Mouse (Mus musculus) limb, embryonic 13.5 days (tissue): Measurements from ENCODE around the gene Hoxb6. TPM values are rescaled to one million over a fixed set of nuclear protein-coding genes. Genes with fewer than 3 reads are reported as not detected.
A peak's percentile ranks its signal among the peaks of the same experiment; 100 is the strongest.

Source experiments
- ATAC-seq: fragments of 200-750 bp; cut with Nextera tagmentation; 2 replicates; pipeline ENCODE4 v1.8.0; 2017; ENCODE audit warnings: low read depth, moderate number of reproducible peaks, moderate TSS enrichment; ENCODE audit not compliant: low FRiP score
- H3K27ac ChIP-seq: fragments of 300-500 bp; sonication (generic); 2 replicates; pipeline ENCODE4 v1.5.1; 2015; ENCODE audit warnings: inconsistent platforms, mild to moderate bottlenecking, moderate library complexity
- H3K27me3 ChIP-seq: fragments of 300-500 bp; sonication (generic); 2 replicates; pipeline ENCODE4 v1.6.1; 2015; ENCODE audit warnings: mild to moderate bottlenecking, inconsistent platforms
- H3K36me3 ChIP-seq: fragments of 300-500 bp; sonication (generic); 2 replicates; pipeline ENCODE4 v1.6.1; 2015; ENCODE audit warnings: inconsistent platforms, mild to moderate bottlenecking, moderate library complexity
- H3K4me1 ChIP-seq: fragments of 300-500 bp; sonication (generic); 2 replicates; pipeline ENCODE4 v1.6.1; 2015; ENCODE audit warnings: inconsistent platforms
- H3K4me2 ChIP-seq: fragments of 300-500 bp; sonication (generic); replicated peaks from 2 replicates; pipeline ENCODE4 v1.6.1; 2015; ENCODE audit warnings: inconsistent platforms, mild to moderate bottlenecking, moderate library complexity
- H3K4me3 ChIP-seq: fragments of 300-500 bp; sonication (generic); 2 replicates; pipeline ENCODE4 v1.5.1; 2015; ENCODE audit warnings: moderate library complexity, mild to moderate bottlenecking, inconsistent platforms
- H3K9ac ChIP-seq: fragments of 300-500 bp; sonication (generic); 2 replicates; pipeline ENCODE4 v1.6.1; 2015; ENCODE audit warnings: mild to moderate bottlenecking, inconsistent platforms
- H3K9me3 ChIP-seq: fragments of 300-500 bp; sonication (generic); 2 replicates; pipeline ENCODE4 v1.6.1; 2016; ENCODE audit warnings: inconsistent platforms
- WGBS: fragments of 180-500 bp; shearing (Covaris S2); methylation state at CpG from one replicate; pipeline ENCODE4 v1.1.7; 2015; 5-methylcytosine and 5-hydroxymethylcytosine counted together
- microRNA counts: library from miRNA; unstranded; fragments of <30 nt; microRNA quantifications from one replicate; lab custom pipeline; 2016
- microRNA-seq: library from miRNA; unstranded; fragments of <30 nt; microRNA quantifications from one replicate; pipeline ENCODE4, GENCODE M21; 2016
- polyA plus RNA-seq: library from polyadenylated mRNA; unstranded; fragments of >200 nt; fragmentation: Nextera tagmentation; extraction: Ambion mirVana; gene quantifications from 2 replicates; pipeline ENCODE4 v1.2.1, GENCODE M21; 2015

Gene Hoxb6
- polyA plus RNA-seq, 1 experiment from 2014 or later, result 1.4 TPM

- no peak overlapping the region for H3K4me3 ChIP-seq
- no peak for ATAC-seq
- H3K27ac ChIP-seq, result no peak overlapping the region
- H3K4me2 ChIP-seq, result no peak overlapping the region
- peaks cover 21% of the 10 kb centered on the region for H3K4me1 ChIP-seq
- WGBS, result 16% methylated on average over 14 of the region's 14 CpGs
- H3K36me3 ChIP-seq, result no peaks in the 10 kb centered on the region
- no peaks in the 10 kb centered on the region for H3K9me3 ChIP-seq
- H3K9ac ChIP-seq, result no peak overlapping the region
- peaks cover 92% of the 10 kb centered on the region for H3K27me3 ChIP-seq
These were observed 57.4 kb downstream of the Hoxb6 start for GRCm38 (mm10) chr11:96349491-96350340.

GRCm38 (mm10) chr11:96350341-96350624, 58.0 kb downstream of the Hoxb6 start, which contains the start of gene Hoxb2:
TSS of gene Hoxb2 (plus strand) at chr11:96350525.
- Histone ChIP-seq H3K4me1 (peaks cover 22% of the 10 kb centered on the region), H3K27ac (no peak within 1 kb of the TSS), H3K4me3 (no peak within 1 kb of the TSS), H3K4me2 (peak within 1 kb of the TSS; percentile 59; the same call in 1 of the 2 replicates), H3K9ac (no peak within 1 kb of the TSS), H3K27me3 (peaks cover 92% of the 10 kb centered on the region), H3K9me3 (no peaks in the 10 kb centered on the region), H3K36me3 (no peaks in the 10 kb centered on the region)
- 11% methylated on average over 2 of the region's 2 CpGs for WGBS
- ATAC-seq, result no peak

- H3K4me3 ChIP-seq, result no peak overlapping the region
- H3K27me3 ChIP-seq, result peaks cover 89% of the 10 kb centered on the region
- H3K4me1 ChIP-seq, result peaks cover 17% of the 10 kb centered on the region
- WGBS, result 34% methylated on average over 2 of the region's 2 CpGs
- H3K9me3 ChIP-seq, result no peaks in the 10 kb centered on the region
- ATAC-seq, result no peak
- no peaks in the 10 kb centered on the region for H3K36me3 ChIP-seq
- H3K27ac ChIP-seq, result no peak overlapping the region
- H3K4me2 ChIP-seq, result no peak overlapping the region
- H3K9ac ChIP-seq, result no peak overlapping the region
These were observed 58.5 kb downstream of the Hoxb6 start for GRCm38 (mm10) chr11:96350791-96351190.

MicroRNA genes within 50 kb of the gene (microRNA counts, 519-probe panel; counts per million panel counts)
- microRNA mmu-miR-10a (lab: Ali Mortazavi, UCI), result 3,507 counts per million, percentile 63 among the panel's probes with 10 or more counts
- 4,265 counts per million, percentile 82 among the panel's probes with 10 or more counts for microRNA mmu-miR-196a (lab: Ali Mortazavi, UCI)

Small RNA genes within 50 kb of the gene (microRNA-seq; reads per million reads assigned to microRNA genes)
- gene Mir10a, result 5,800 reads per million, percentile 91 among the genes with 10 or more reads in this experiment
- gene Mir196a-1, result 21.8 reads per million, percentile 36 among the genes with 10 or more reads in this experiment

Other genes starting within 250 kb of the Hoxb6 start
- 39.2 and 41.4 TPM in 2 replicates for gene Ube2z, start 227.1 kb upstream of the Hoxb6 start, polyA plus RNA-seq
- gene Atp5g1, start 216.8 kb upstream of the Hoxb6 start, polyA plus RNA-seq, result 424 and 500 TPM in 2 replicates
- gene Calcoco2, start 180.5 kb upstream of the Hoxb6 start, polyA plus RNA-seq, result not detected in 2 replicates
- gene Ttll6, start 158.7 kb upstream of the Hoxb6 start, polyA plus RNA-seq, result not detected in 2 replicates
- gene Hoxb13, start 98.2 kb upstream of the Hoxb6 start, polyA plus RNA-seq, result not detected in 2 replicates
- 1.1 and 1.3 TPM in 2 replicates for gene Hoxb9, start 21.0 kb upstream of the Hoxb6 start, polyA plus RNA-seq
- 0.17 and 0.32 TPM in 2 replicates for gene Hoxb8, start 10.6 kb upstream of the Hoxb6 start, polyA plus RNA-seq
- gene Hoxb7, start 5.9 kb upstream of the Hoxb6 start, polyA plus RNA-seq, result 2.0 and 2.2 TPM in 2 replicates
- gene Hoxb5, start 10.9 kb downstream of the Hoxb6 start, polyA plus RNA-seq, result 0.97 and 1.5 TPM in 2 replicates
- 0.36 and 0.50 TPM in 2 replicates for gene Hoxb4, start 25.8 kb downstream of the Hoxb6 start, polyA plus RNA-seq
- 0.17 and 0.55 TPM in 2 replicates for gene Hoxb3, start 30.9 kb downstream of the Hoxb6 start, polyA plus RNA-seq
- gene Hoxb2, start 58.0 kb downstream of the Hoxb6 start, polyA plus RNA-seq, result 3.9 and 4.8 TPM in 2 replicates
- gene Hoxb1, start 73.3 kb downstream of the Hoxb6 start, polyA plus RNA-seq, result 0.13 TPM in 1 of 2 replicates, not detected in the other
- gene Skap1, start 172.1 kb downstream of the Hoxb6 start, polyA plus RNA-seq, result 0.61 and 0.72 TPM in 2 replicates